Mouse (Mus musculus) frontal cortex, postnatal 36 days (tissue): ENCODE data around the gene Ap1s1.

Experiments
- DNase-seq, 2 experiments: peaks; one replicate each; pipeline ENCODE4 v3.0.0; 2022; ENCODE audit warnings: low spot score in 2 of 2

The Ap1s1 gene

GRCm38 (mm10) chr5:137045402-137046323, at the start of gene Ap1s1:
Gene Ap1s1 (minus strand): TSS chr5:137046135.
- peak; percentile 98 to 99 for DNase-seq

- DNase-seq = no peak
Observed at GRCm38 (mm10) chr5:137095135-137095534, 49.2 kb upstream of the Ap1s1 start.

- no peak for DNase-seq
Observed at GRCm38 (mm10) chr5:137093720-137094119, 47.8 kb upstream of the Ap1s1 start.

- DNase-seq = no peak
Observed at GRCm38 (mm10) chr5:137091560-137091959, 45.6 kb upstream of the Ap1s1 start.

GRCm38 (mm10) chr5:137090870-137091269, 44.9 kb upstream of the Ap1s1 start:
- no peak for DNase-seq

GRCm38 (mm10) chr5:137087410-137087809, 41.5 kb upstream of the Ap1s1 start:
- DNase-seq = no peak

GRCm38 (mm10) chr5:137085731-137086130, 39.8 kb upstream of the Ap1s1 start:
- no peak for DNase-seq

- DNase-seq = no peak
Observed at GRCm38 (mm10) chr5:137085021-137085420, 39.1 kb upstream of the Ap1s1 start.

- no peak for DNase-seq
Observed at GRCm38 (mm10) chr5:137083051-137083450, 37.1 kb upstream of the Ap1s1 start.

GRCm38 (mm10) chr5:137079849-137080248, 33.9 kb upstream of the Ap1s1 start:
- DNase-seq = no peak

- DNase-seq = no peak
Observed at GRCm38 (mm10) chr5:137078616-137079015, 32.7 kb upstream of the Ap1s1 start.

GRCm38 (mm10) chr5:137078041-137078440, 32.1 kb upstream of the Ap1s1 start:
- DNase-seq = no peak

- no peak for DNase-seq
Observed at GRCm38 (mm10) chr5:137077187-137077586, 31.3 kb upstream of the Ap1s1 start.

- no peak for DNase-seq
Observed at GRCm38 (mm10) chr5:137076191-137076930, 30.4 kb upstream of the Ap1s1 start.

- DNase-seq = no peak
Observed at GRCm38 (mm10) chr5:137075726-137076125, 29.8 kb upstream of the Ap1s1 start.

GRCm38 (mm10) chr5:137074191-137074651, 28.3 kb upstream of the Ap1s1 start:
- no peak for DNase-seq

GRCm38 (mm10) chr5:137073141-137073540, 27.2 kb upstream of the Ap1s1 start:
- DNase-seq = no peak

- peak; percentile 35 to 62 for DNase-seq
Observed at GRCm38 (mm10) chr5:137072079-137072960, 26.4 kb upstream of the Ap1s1 start, which contains the start of gene Serpine1. Gene Serpine1 (minus strand): TSS chr5:137072268.

- DNase-seq = no peak
Observed at GRCm38 (mm10) chr5:137070881-137071605, 25.1 kb upstream of the Ap1s1 start.

GRCm38 (mm10) chr5:137068711-137069110, 22.8 kb upstream of the Ap1s1 start:
- no peak for DNase-seq

- no peak for DNase-seq
Observed at GRCm38 (mm10) chr5:137065923-137066322, 20.0 kb upstream of the Ap1s1 start.
